Mouse (Mus musculus): ENCODE results near the gene Vangl1.

The Vangl1 gene

GRCm38 (mm10) chr3:102197746-102198145, 6.7 kb downstream of the Vangl1 start:
- DNase-seq: peak; percentile 86

GRCm38 (mm10) chr3:102197152-102197551, 7.3 kb downstream of the Vangl1 start:
- DNase-seq: no peak

- no peak for DNase-seq
These were observed 8.3 kb downstream of the Vangl1 start for GRCm38 (mm10) chr3:102196166-102196565.

- DNase-seq: no peak
These were observed 8.7 kb downstream of the Vangl1 start for GRCm38 (mm10) chr3:102195762-102196161.

GRCm38 (mm10) chr3:102194291-102195051, 10.0 kb downstream of the Vangl1 start:
- peak; percentile 92 for DNase-seq

- peak; percentile 95 for DNase-seq
These were observed 10.8 kb downstream of the Vangl1 start for GRCm38 (mm10) chr3:102193488-102194290.

GRCm38 (mm10) chr3:102192621-102193020, 11.9 kb downstream of the Vangl1 start:
- peak; percentile 94 for DNase-seq

- peak; percentile 89 for DNase-seq
These were observed 12.9 kb downstream of the Vangl1 start for GRCm38 (mm10) chr3:102191575-102191974.

GRCm38 (mm10) chr3:102190642-102191041, 13.9 kb downstream of the Vangl1 start:
- DNase-seq: no peak

GRCm38 (mm10) chr3:102190015-102190414, 14.5 kb downstream of the Vangl1 start:
- DNase-seq: no peak

- peak; percentile 94 for DNase-seq
These were observed 15.5 kb downstream of the Vangl1 start for GRCm38 (mm10) chr3:102188972-102189371.

- DNase-seq: no peak
These were observed 17.1 kb downstream of the Vangl1 start for GRCm38 (mm10) chr3:102187401-102187800.

- no peak for DNase-seq
These were observed 19.8 kb downstream of the Vangl1 start for GRCm38 (mm10) chr3:102184721-102185120.

- no peak for DNase-seq
These were observed 21.9 kb downstream of the Vangl1 start for GRCm38 (mm10) chr3:102182601-102183000.

- DNase-seq: no peak
These were observed 23.3 kb downstream of the Vangl1 start for GRCm38 (mm10) chr3:102181191-102181590.

- DNase-seq: peak; percentile 96
These were observed 23.7 kb downstream of the Vangl1 start for GRCm38 (mm10) chr3:102180746-102181145.

- DNase-seq: no peak
These were observed 24.6 kb downstream of the Vangl1 start for GRCm38 (mm10) chr3:102179869-102180268.

GRCm38 (mm10) chr3:102177837-102178615, 26.5 kb downstream of the Vangl1 start:
- peak; percentile 80 for DNase-seq

GRCm38 (mm10) chr3:102176116-102176515, 28.4 kb downstream of the Vangl1 start:
- no peak for DNase-seq

- DNase-seq: no peak
These were observed 28.8 kb downstream of the Vangl1 start for GRCm38 (mm10) chr3:102175701-102176100.

GRCm38 (mm10) chr3:102174118-102174865, 30.2 kb downstream of the Vangl1 start:
- DNase-seq: no peak

GRCm38 (mm10) chr3:102169197-102169905, 35.1 kb downstream of the Vangl1 start:
- peak; percentile 99 for DNase-seq

Data from heart, adult 11 months (tissue).